Mouse (Mus musculus) small intestine, adult 2 months (tissue): ENCODE results near the gene Tarbp1. TPM values are rescaled to one million over a fixed set of nuclear protein-coding genes. Genes with fewer than 3 reads are reported as not detected.

ENCODE experiments used
- H3K27ac ChIP-seq: fragments of 200-500 bp; 2 replicates; pipeline ENCODE4 v1.5.1; 2012; ENCODE audit warnings: low read depth, low read length, control low read depth, inconsistent platforms; ENCODE audit not compliant: insufficient read depth
- H3K27me3 ChIP-seq: fragments of 200-500 bp; 2 replicates; pipeline ENCODE4 v1.6.1; 2012; ENCODE audit warnings: mild to moderate bottlenecking, moderate library complexity, low read length, inconsistent platforms; ENCODE audit not compliant: control insufficient read depth, insufficient read depth
- H3K36me3 ChIP-seq: fragments of 200-500 bp; 2 replicates; pipeline ENCODE4 v1.6.1; 2012; ENCODE audit warnings: mild to moderate bottlenecking, low read length, control low read depth, inconsistent platforms; ENCODE audit not compliant: control insufficient read depth, insufficient read depth
- H3K4me1 ChIP-seq: fragments of 200-500 bp; 2 replicates; pipeline ENCODE4 v1.6.1; 2012; ENCODE audit warnings: low read length, inconsistent platforms, mixed read lengths; ENCODE audit not compliant: control insufficient read depth, insufficient read depth, insufficient read length
- H3K4me3 ChIP-seq: fragments of 200-500 bp; 2 replicates; pipeline ENCODE4 v1.5.1; 2012; ENCODE audit warnings: low read depth, mild to moderate bottlenecking, control low read depth, inconsistent platforms, low read length, moderate library complexity
- CTCF ChIP-seq: fragments of 200-500 bp; IDR thresholded peaks from 2 replicates; pipeline ENCODE4 v1.5.1; 2012; ENCODE audit warnings: low read depth, mild to moderate bottlenecking, control low read depth, inconsistent platforms, low read length, moderate library complexity, mixed read lengths; ENCODE audit not compliant: insufficient replicate concordance, insufficient read length; ENCODE audit errors: extremely low read depth
- POLR2A ChIP-seq: fragments of 200-500 bp; IDR thresholded peaks from 2 replicates; pipeline ENCODE4 v1.6.1; 2012; ENCODE audit warnings: low read depth, mild to moderate bottlenecking, control low read depth, inconsistent platforms, low read length, moderate library complexity
- WGBS: fragments of 180-500 bp; shearing (Covaris S2); methylation state at CpG from one replicate; pipeline ENCODE4 v1.1.7; 2018; 5-methylcytosine and 5-hydroxymethylcytosine counted together
- polyA plus RNA-seq: library from polyadenylated mRNA; depleted of rRNA; stranded (reverse); fragments of >200 nt; gene quantifications from 2 replicates; pipeline ENCODE4 v1.2.3, GENCODE M21; 2012

Gene Tarbp1
- polyA plus RNA-seq, 1 experiment: 1.3 TPM

DNA sequence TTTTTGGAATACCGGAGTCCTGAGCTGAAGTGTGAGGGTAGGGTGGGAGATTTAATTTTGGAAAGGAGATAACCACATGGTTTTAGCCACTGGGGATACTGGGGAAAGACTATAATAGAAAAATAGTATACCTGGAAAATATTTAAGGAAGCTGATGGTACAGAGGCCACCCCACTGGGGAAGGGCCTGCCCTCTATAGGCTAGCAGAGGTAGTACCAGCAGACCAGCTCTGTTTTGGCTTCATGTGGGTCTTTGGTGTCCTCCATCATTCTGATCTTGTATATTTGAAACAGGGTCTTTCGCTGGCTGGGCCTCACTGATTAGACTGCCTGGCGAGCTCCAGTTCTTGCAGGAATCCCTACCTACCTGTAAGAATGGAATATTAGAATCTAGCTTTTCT is 76.5 kb downstream of the Tarbp1 start:
- WGBS: 61% methylated on average over 3 of the region's 3 CpGs
- Histone ChIP-seq H3K4me3 (no peak overlapping the region), H3K27ac (no peak overlapping the region)

DNA sequence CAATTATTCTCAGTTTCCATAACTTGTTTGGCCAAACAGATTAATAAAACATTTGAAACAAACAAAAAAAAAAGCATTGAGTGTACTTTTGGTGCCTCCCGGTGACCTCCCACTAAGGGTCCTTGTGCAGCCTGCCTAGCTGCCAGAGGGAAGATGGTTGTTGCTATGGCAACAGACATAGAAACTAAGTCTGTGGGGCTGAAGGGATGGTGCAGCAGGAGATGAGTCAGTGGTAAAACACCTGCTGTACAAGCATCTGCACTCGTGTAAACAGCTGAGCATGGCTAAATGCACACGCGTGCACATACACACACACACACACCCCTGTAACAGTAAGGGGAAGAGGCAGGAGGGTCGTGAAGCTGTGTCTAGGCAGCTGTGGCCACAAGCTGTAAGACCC is 78.9 kb downstream of the Tarbp1 start:
- H3K36me3 ChIP-seq: no peaks in the 10 kb centered on the region
- 67% methylated on average over 5 of the region's 5 CpGs for WGBS

More for the DNA sequence above, 76.5 kb downstream of the Tarbp1 start:
- Histone ChIP-seq H3K4me1 (no peaks in the 10 kb centered on the region), H3K36me3 (no peaks in the 10 kb centered on the region), H3K27me3 (no peaks in the 10 kb centered on the region)
- TF ChIP-seq CTCF (peak; percentile 39; the same call in 1 of the 2 replicates), POLR2A (no peak)

DNA sequence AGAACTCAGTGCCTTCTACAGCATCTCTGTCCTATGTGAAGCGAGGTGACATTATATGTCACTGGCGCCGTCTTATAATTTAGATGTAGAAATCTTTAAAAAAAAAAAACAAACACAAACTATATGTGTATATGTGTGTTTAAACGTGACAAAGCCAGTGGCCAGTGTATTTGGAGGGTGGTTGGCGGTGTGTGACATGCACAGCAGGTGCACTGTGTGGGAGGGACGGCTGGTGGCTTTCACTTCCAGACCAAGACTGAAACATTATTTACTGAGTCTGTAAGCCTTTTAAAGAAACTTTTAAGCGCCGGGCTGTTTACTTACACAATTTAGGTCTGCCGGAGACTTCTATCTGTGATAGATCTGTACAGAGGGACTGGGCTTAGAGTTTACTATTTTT is 79.5 kb downstream of the Tarbp1 start:
- H3K4me3 ChIP-seq: no peak overlapping the region
- no peaks in the 10 kb centered on the region for H3K36me3 ChIP-seq
- TF ChIP-seq POLR2A (no peak), CTCF (no peak)
- no peaks in the 10 kb centered on the region for H3K4me1 ChIP-seq
- H3K27ac ChIP-seq: no peak overlapping the region
- 73% methylated on average over 9 of the region's 9 CpGs for WGBS
- H3K27me3 ChIP-seq: no peaks in the 10 kb centered on the region

More for the DNA sequence above, 78.9 kb downstream of the Tarbp1 start:
- Histone ChIP-seq H3K27ac (no peak overlapping the region), H3K4me3 (no peak overlapping the region), H3K4me1 (no peaks in the 10 kb centered on the region), H3K27me3 (no peaks in the 10 kb centered on the region)
- TF ChIP-seq CTCF (no peak), POLR2A (no peak)

DNA sequence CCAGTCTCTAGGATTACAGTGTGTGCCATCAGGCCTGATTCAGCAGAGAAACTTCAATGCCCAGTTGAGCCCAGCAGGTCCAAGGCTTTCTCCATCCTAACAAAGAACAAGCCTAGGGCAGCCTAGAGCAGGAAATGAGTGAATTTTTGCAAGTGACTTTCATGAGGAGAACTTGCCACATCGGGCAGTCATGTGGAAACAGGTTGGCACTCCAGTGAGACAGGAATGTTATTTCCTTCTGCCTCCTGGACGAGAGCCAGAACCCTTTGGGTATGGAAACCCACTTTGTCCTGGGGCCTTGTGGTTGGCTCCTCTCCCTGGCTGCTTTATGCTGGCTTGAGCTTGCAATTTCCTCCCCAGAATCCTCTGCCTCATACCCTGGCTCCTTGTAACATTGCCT is 83.3 kb downstream of the Tarbp1 start:
- no peak for TF ChIP-seq POLR2A
- TF ChIP-seq CTCF: no peak
- no peak overlapping the region for H3K4me3 ChIP-seq
- 33% methylated on average over 2 of the region's 2 CpGs for WGBS
- H3K27me3 ChIP-seq: no peaks in the 10 kb centered on the region
- H3K36me3 ChIP-seq: no peaks in the 10 kb centered on the region
- no peak overlapping the region for H3K27ac ChIP-seq
- H3K4me1 ChIP-seq: no peaks in the 10 kb centered on the region

GRCm38 (mm10) chr8:126387566-126387965 is 87.3 kb downstream of the Tarbp1 start:
- H3K27ac ChIP-seq: no peak overlapping the region
- TF ChIP-seq POLR2A (no peak), CTCF (no peak)
- H3K27me3 ChIP-seq: no peaks in the 10 kb centered on the region
- H3K4me1 ChIP-seq: no peaks in the 10 kb centered on the region
- H3K4me3 ChIP-seq: no peak overlapping the region
- 76% methylated on average over 4 of the region's 4 CpGs for WGBS
- no peaks in the 10 kb centered on the region for H3K36me3 ChIP-seq

DNA sequence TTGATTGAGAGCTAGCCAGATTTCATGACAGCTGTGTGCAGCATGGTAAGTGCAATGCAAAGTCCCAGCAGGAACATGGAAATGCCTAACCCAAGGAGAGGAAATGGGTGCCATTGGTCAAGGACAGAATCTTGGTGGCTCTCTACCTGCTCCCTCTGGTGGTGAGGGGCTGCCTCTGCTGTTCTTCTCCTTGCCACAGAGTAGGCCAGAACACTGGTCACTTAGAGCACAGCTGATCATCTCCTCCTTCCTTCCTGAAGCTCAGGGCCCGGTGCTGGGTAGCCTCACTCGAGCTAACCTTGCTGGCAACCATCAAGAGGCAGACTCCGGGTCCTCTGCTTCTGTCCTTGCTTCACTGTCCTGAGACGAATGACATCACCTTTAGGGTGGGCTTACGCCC is 92.1 kb downstream of the Tarbp1 start:
- no peaks in the 10 kb centered on the region for H3K36me3 ChIP-seq
- no peaks in the 10 kb centered on the region for H3K4me1 ChIP-seq
- H3K4me3 ChIP-seq: no peak overlapping the region
- H3K27me3 ChIP-seq: no peaks in the 10 kb centered on the region
- no peak for TF ChIP-seq POLR2A
- TF ChIP-seq CTCF: peak; percentile 33; the same call in 1 of the 2 replicates
- H3K27ac ChIP-seq: no peak overlapping the region
- 66% methylated on average over 5 of the region's 5 CpGs for WGBS

- Histone ChIP-seq H3K4me3 (no peak overlapping the region), H3K36me3 (no peaks in the 10 kb centered on the region), H3K27ac (no peak overlapping the region), H3K27me3 (no peaks in the 10 kb centered on the region), H3K4me1 (no peaks in the 10 kb centered on the region)
- TF ChIP-seq CTCF: no peak
- no peak for TF ChIP-seq POLR2A
- 30% methylated on average over 14 of the region's 14 CpGs for WGBS
Observed at GRCm38 (mm10) chr8:126382216-126382615, 92.6 kb downstream of the Tarbp1 start.

DNA sequence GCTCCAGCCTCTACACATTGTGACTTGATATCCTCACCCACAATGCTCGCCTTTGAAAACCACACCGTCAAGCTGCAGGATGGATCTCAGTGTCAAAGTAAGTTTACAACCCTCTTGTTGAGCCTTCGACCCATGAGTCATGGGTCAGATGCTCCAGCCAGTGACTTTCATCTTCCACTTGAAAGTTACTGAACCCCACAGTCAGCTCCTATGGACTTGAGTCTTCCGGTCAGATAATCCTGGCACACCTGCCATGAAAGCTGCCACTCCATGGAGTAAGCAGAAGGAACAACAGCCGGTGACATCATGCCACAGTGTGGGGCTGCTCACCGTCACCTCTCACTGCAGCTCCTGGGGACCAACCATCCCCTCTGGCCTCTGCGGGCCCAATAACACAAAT is 93.6 kb downstream of the Tarbp1 start:
- H3K27ac ChIP-seq: no peak overlapping the region
- no peak overlapping the region for H3K4me3 ChIP-seq
- no peaks in the 10 kb centered on the region for H3K4me1 ChIP-seq
- H3K27me3 ChIP-seq: no peaks in the 10 kb centered on the region
- WGBS: 62% methylated on average over 7 of the region's 7 CpGs
- H3K36me3 ChIP-seq: no peaks in the 10 kb centered on the region
- TF ChIP-seq CTCF: no peak
- no peak for TF ChIP-seq POLR2A

DNA sequence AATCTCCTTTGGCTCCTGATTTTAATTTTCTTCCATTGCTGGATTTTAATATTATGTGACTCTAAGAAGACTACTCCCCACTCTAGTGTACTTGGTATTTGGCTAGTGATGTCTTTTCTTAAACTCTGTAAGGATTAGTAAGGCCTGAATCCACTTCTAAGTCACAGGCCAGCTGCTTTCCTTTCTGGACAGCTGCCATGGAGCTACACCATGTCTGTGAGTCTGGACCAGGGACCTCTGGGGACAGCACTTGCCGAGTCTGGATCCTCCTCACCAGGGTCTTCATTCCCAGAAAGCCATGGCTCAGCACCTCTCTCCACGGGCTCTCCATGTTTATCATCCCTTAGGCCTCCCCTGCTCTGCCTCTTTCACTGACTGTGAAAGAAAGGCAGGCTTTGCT is 94.7 kb downstream of the Tarbp1 start:
- H3K4me1 ChIP-seq: no peaks in the 10 kb centered on the region
- no peak overlapping the region for H3K4me3 ChIP-seq
- 27% methylated on average over 2 of the region's 2 CpGs for WGBS
- H3K27me3 ChIP-seq: no peaks in the 10 kb centered on the region
- no peak overlapping the region for H3K27ac ChIP-seq
- H3K36me3 ChIP-seq: no peaks in the 10 kb centered on the region
- TF ChIP-seq POLR2A (no peak), CTCF (no peak)
